Mouse (Mus musculus): ENCODE measurements at regions not wholly inside any gene's neighbourhood (a gene's known extent, or its start where the extent isn't known, plus 50 kb on each side); places are given as distances from the start of the nearest gene placed in this dataset.

- TF ChIP-seq CTCF (conservative IDR thresholded peaks at IDR 0.05; ENCODE audit: insufficient read depth, insufficient read length, low read depth, low read length) (no peak), POLR2A (IDR thresholded peaks at IDR 0.05; ENCODE audit: low read depth, low read length) (no peak)
Measured at GRCm38 (mm10) chr9:41577760-41578159, 416.3 kb upstream of the Ubash3b start.
